Mouse (Mus musculus) limb, embryonic 10.5 days (tissue): ENCODE results near the gene Selenov. TPM values are rescaled to one million over a fixed set of nuclear protein-coding genes. Genes with fewer than 3 reads are reported as not detected.

ENCODE experiments used
- DNase-seq: peaks from one replicate; pipeline ENCODE4 v3.0.0-alpha.2; 2017; ENCODE audit warnings: low spot score
- H3K27ac ChIP-seq: fragments of 300-500 bp; sonication (generic); 2 replicates; pipeline ENCODE4 v1.5.1; 2016; ENCODE audit warnings: mild to moderate bottlenecking
- H3K27me3 ChIP-seq: fragments of 300-500 bp; sonication (generic); 2 replicates; pipeline ENCODE4 v1.6.1; 2016; ENCODE audit warnings: low read depth, mild to moderate bottlenecking; ENCODE audit not compliant: poor library complexity, severe bottlenecking
- H3K36me3 ChIP-seq: fragments of 300-500 bp; sonication (generic); 2 replicates; pipeline ENCODE4 v1.6.1; 2016; ENCODE audit warnings: mild to moderate bottlenecking, moderate library complexity
- H3K4me1 ChIP-seq: fragments of 300-500 bp; sonication (generic); 2 replicates; pipeline ENCODE4 v1.6.1; 2016
- H3K4me3 ChIP-seq: fragments of 300-500 bp; sonication (generic); 2 replicates; pipeline ENCODE4 v1.5.1; 2016; ENCODE audit warnings: mild to moderate bottlenecking, moderate library complexity
- H3K9me3 ChIP-seq: fragments of 300-500 bp; sonication (generic); replicated peaks from 2 replicates; pipeline ENCODE4 v1.6.1; 2016; ENCODE audit warnings: mild to moderate bottlenecking
- WGBS: fragments of 180-500 bp; shearing (Covaris S2); methylation state at CpG from one replicate; pipeline ENCODE4 v1.1.7; 2016; 5-methylcytosine and 5-hydroxymethylcytosine counted together
- polyA plus RNA-seq: library from polyadenylated mRNA; unstranded; fragments of >200 nt; fragmentation: Nextera tagmentation; extraction: Ambion mirVana; gene quantifications from 2 replicates; pipeline ENCODE4 v1.2.1, GENCODE M21; 2016

Selenov gene
- polyA plus RNA-seq: not detected in 2 replicates

DNA sequence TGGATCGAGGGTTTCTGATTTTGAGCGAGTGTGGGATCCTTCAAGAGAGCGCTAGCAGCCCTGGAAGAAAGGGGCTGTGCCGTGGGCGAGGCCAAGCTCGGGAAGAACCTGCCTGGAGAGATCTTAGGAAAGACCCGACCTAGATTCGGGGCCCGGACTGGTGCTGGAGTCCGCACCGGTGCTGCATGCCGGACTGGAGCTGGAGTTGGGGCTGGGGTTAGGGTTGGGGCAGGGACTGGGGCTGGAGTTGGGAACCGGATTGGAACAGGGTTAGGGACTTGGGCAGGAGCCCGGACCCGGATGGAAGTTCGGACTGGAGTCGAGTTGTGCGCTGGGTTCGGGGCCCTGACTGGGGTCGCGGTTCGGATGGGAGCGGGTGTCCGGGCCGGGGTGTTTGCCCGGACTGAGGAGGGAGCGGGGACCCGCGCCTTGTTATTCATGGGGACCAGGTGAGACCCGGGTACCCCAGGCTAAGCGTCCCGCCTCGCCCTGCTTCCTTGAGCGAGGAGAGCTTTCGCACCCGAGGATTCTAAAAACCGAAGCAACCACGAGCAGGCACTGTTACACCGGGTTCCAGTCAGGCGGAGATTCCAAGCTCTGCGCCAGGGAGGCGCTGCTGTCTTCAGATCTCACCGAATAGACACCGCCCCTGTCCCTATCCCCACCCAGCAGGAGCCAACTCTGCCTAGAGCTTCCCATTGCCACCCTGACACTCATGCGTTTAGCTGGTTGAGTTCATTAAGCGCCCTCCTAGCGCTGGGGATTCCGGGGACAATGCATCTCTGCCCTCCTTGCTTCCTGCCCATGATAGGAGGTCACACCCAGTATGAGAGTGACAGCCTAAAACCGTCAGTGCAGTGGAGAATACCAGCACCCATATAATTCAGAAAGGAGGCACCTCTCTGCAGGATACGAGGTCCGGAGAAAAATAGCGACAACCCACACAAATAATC, at the start of gene Selenov:
Gene Selenov (minus strand): TSS at position 549 of the 953 bp plus-strand sequence.
- Histone ChIP-seq H3K4me3 (peak within 1 kb of the TSS; percentile 44), H3K4me1 (peaks cover 25% of the 10 kb centered on the region), H3K36me3 (no peaks in the 10 kb centered on the region), H3K27me3 (peaks cover 94% of the 10 kb centered on the region), H3K9me3 (no peaks in the 10 kb centered on the region), H3K27ac (no peak within 1 kb of the TSS)
- under 1% methylated on average over 52 of the region's 52 CpGs for WGBS
- DNase-seq: peak; percentile 55

DNA sequence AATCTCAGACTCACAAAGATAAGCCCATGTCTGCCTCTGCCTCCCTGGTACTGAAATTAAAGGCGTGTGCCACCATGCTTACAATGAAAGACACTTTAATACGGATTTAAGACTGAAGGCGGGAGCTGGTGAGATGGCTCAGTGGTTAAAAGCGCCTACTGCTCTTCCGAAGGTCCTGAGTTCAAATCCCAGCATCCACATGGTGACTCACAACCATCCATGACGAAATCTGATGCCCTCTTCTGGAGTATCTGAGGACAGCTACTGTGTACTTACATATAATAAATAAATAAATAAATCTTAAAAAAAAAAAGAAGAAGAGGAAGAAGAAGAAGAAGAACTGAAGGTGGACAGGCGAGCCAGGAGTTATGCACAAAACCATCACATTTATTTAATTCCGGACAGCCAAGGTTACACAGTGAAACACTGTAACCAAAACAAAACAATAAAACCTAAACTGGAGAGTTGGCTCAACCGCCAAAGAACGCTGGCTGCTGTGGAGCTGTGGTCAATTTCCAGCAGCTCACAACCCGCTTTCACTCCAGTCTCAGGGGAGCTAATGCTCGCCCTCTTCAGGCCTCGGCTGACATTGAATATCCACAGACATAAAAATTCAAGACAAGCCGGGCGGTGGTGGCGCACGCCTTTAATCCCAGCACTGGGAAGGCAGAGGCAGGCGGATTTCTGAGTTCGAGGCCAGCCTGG, 48.4 kb upstream of the Selenov start:
- peak overlapping the region; percentile 93 for H3K27ac ChIP-seq
- peaks cover 22% of the 10 kb centered on the region for H3K36me3 ChIP-seq
- no peak for DNase-seq
- no peaks in the 10 kb centered on the region for H3K27me3 ChIP-seq
- H3K9me3 ChIP-seq: no peaks in the 10 kb centered on the region
- WGBS: 83% methylated on average over 19 of the region's 19 CpGs
- H3K4me1 ChIP-seq: peaks cover 35% of the 10 kb centered on the region
- H3K4me3 ChIP-seq: peak overlapping the region; percentile 73

DNA sequence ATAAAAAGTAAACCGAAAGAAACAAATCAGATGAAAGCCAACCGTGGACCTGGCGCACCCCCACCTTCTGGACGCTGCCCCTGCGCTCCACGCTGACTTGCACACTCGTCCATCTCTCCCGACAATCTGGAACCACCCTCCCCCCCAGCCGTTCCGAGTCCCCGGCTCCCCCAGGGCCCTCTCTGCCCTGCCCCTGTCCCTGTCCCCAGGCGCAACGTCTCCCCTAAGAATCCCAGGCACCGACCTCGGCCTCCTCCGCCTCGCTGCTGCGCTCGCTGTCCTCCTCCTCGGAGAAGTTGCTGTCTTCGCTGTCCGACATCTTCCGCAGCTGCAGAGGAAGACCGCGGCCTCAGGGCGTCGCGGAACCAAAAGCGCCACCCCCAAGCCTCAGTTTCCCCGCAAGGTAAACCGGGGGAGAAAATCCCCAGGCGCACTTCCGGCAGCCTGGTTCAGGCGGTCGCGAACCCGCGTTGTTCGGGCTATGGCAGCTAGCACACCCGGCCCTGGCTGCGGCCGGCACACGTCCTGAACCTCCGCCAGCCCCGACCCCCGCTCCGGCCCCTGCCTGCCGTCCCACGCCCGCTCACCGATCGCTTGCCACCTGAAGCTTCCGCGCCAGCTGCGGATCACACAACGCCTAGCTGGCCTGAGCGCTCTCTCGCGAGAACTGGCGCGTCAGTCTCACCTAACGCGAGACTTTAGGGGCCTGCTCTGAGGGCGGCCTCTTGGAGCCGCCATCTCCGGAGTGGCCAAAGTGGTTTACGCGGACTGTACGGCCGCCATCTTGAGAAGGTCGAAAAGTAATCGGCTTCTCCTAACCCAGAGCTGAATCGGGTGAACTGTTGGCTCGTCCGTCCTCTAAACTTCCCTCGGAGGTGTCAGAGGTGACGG, 47.4 kb upstream of the Selenov start, which contains the start of gene Supt5:
Gene Supt5 (minus strand): TSS at position 639 of the 891 bp plus-strand sequence.
- under 1% methylated on average over 77 of the region's 77 CpGs for WGBS
- Histone ChIP-seq H3K4me3 (peak within 1 kb of the TSS; percentile 73), H3K9me3 (no peaks in the 10 kb centered on the region), H3K36me3 (peaks cover 31% of the 10 kb centered on the region), H3K27me3 (no peaks in the 10 kb centered on the region), H3K27ac (peak within 1 kb of the TSS; percentile 93), H3K4me1 (peaks cover 35% of the 10 kb centered on the region)
- peak; percentile 95 for DNase-seq

DNA sequence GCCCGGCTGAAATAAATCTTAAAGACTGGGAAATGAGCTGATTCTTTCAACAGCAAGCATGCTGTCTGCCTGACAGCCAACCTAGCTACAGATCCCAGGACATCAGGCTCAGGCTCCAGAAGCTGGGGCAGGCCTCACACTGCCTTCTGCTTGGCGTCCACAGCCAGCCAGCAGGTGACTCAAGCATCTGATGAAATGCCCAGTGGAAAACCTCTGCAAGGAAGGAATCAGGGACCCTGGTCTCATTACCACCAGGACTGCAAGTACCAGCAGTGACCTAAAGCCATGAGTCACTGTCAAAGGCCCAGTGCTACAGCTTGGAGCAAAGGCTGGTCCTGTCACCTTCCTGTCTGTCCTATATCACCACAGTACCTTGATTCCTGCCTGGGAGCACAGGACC, 44.5 kb upstream of the Selenov start:
- Histone ChIP-seq H3K4me3 (no peak overlapping the region), H3K4me1 (peaks cover 13% of the 10 kb centered on the region), H3K9me3 (no peaks in the 10 kb centered on the region), H3K27ac (no peak overlapping the region), H3K36me3 (peaks cover 58% of the 10 kb centered on the region), H3K27me3 (no peaks in the 10 kb centered on the region)
- WGBS: 94% methylated on average over 2 of the region's 2 CpGs
- no peak for DNase-seq

DNA sequence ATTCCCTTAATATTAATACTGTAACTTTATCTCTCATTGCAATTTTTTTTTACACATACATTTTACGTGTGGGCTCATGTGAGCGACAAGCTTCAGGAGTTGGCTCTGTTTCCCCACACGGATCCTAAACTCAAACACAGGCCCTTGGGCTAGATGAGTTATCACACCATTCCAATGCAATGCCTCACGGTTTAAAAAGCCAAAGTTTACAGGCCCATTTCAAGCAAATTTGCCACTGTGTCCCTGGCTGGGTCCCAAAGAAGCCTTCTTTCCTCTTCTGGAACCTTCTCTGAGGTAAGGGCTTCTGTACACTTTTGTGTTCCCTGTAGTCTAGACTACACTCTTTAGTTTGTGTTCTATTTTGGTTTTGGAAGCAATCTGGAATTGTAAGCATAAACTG, 43.5 kb upstream of the Selenov start:
- H3K9me3 ChIP-seq: no peaks in the 10 kb centered on the region
- no peak overlapping the region for H3K27ac ChIP-seq
- no peak overlapping the region for H3K4me3 ChIP-seq
- H3K4me1 ChIP-seq: peaks cover 11% of the 10 kb centered on the region
- DNase-seq: no peak
- 90% methylated on average over 4 of the region's 4 CpGs for WGBS
- H3K36me3 ChIP-seq: peaks cover 68% of the 10 kb centered on the region
- H3K27me3 ChIP-seq: no peaks in the 10 kb centered on the region

DNA sequence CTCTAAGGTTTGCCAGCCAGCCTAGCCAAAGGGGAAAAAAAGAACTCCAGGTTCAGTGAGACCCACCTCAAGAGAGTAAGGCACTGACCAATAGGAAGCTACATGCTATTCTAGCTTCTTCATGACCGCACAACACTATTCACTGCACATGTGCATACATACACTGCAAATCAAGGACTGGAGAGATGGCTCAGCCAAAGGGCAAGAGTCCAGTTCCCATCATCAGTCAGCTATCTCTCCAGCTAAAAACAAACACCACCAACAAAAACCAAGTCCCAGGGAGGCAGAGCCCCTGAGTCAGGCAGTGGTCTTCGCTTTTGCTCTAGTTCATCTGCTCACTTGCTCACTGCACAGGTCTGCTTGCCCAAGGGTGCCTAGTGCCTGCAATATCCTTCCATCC, 37.3 kb upstream of the Selenov start:
- 96% methylated on average over 2 of the region's 2 CpGs for WGBS
- H3K4me1 ChIP-seq: no peaks in the 10 kb centered on the region
- H3K27me3 ChIP-seq: no peaks in the 10 kb centered on the region
- no peaks in the 10 kb centered on the region for H3K9me3 ChIP-seq
- H3K4me3 ChIP-seq: no peak overlapping the region
- no peak overlapping the region for H3K27ac ChIP-seq
- DNase-seq: no peak
- H3K36me3 ChIP-seq: peaks cover 99% of the 10 kb centered on the region

DNA sequence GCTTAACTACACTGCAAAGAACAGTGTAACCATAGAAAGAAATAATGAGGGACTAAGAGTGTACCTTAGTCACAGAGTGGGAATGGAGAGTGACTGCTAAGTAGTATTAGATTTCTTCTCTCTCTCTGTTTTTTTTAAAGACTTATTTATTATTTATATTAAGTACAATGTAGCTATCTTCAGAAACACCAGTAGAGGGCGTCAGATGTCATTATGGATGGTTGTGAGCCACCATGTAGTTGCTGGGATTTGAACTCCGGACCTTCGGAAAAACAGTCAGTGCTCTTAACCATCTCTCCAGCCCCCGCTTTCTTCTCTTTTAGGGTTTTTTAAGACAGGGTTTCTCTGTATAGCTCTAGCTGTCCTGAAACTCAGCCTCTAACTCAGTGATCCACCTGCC, 35.5 kb upstream of the Selenov start:
- Histone ChIP-seq H3K27me3 (no peaks in the 10 kb centered on the region), H3K9me3 (no peaks in the 10 kb centered on the region), H3K4me1 (no peaks in the 10 kb centered on the region), H3K4me3 (no peak overlapping the region), H3K27ac (no peak overlapping the region), H3K36me3 (peaks cover 100% of the 10 kb centered on the region)
- no peak for DNase-seq
- WGBS: 87% methylated on average over 4 of the region's 4 CpGs

DNA sequence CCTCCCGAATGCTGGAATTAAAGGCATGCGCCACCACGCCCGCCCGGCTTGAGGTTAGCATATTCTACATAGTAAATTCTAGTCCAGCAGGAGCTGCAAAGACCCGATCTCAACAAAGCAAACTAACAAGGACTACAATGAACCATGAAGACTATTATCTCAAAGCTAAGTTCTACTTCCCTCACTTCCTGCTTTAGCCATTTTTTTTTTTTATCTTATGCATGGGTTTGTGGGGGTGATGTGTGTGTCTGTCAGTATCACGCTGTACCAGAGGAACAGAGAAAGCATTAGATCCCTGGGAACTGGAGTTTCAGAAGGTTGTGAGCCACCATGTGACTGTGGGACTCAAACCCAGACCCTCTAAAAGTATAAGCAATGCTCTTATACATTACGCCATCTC, 34.3 kb upstream of the Selenov start:
- Histone ChIP-seq H3K4me3 (no peak overlapping the region), H3K27ac (no peak overlapping the region), H3K27me3 (no peaks in the 10 kb centered on the region), H3K4me1 (no peaks in the 10 kb centered on the region), H3K36me3 (peaks cover 100% of the 10 kb centered on the region), H3K9me3 (no peaks in the 10 kb centered on the region)
- DNase-seq: no peak
- WGBS: 97% methylated on average over 8 of the region's 8 CpGs

DNA sequence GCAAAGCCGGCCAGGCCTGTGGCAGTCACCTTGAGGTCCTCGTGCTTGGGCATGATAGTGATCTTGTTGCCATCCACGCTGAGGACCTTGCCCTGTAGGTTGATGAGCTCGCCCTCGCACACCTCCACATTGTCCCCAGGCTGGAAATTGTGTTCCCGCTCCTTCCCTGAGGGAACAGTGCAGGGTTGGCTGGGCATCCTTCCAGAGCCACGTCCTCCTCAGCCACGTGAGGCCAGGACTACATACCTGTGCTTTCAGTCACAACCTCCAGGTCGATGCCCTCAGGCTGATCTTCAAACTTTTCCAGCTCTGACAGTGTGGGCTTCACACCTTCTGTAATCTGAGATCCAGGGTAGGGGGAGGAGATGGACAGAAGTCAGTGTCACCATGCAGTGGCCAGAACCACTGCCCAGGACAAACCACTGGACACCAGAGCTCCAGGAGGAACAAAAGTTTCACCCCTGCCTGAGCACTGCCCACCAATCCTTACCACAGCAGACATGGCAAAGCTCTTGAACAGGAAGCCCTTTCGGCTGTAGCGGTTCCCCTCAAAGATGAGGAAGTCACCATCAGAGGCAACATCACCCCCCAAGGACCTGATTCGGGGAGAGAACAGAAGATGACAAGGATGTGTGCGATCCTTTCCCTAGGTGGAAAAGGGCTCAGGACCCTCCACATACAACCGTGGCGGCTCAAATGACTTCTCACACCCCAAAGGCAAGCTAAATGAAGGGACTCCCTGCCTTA, 31.2 kb upstream of the Selenov start:
- Histone ChIP-seq H3K36me3 (peaks cover 100% of the 10 kb centered on the region), H3K4me1 (no peaks in the 10 kb centered on the region), H3K9me3 (no peaks in the 10 kb centered on the region), H3K4me3 (no peak overlapping the region; the same call in 1 of the 2 replicates), H3K27me3 (no peaks in the 10 kb centered on the region), H3K27ac (no peak overlapping the region)
- no peak for DNase-seq
- WGBS: 94% methylated on average over 15 of the region's 15 CpGs

DNA sequence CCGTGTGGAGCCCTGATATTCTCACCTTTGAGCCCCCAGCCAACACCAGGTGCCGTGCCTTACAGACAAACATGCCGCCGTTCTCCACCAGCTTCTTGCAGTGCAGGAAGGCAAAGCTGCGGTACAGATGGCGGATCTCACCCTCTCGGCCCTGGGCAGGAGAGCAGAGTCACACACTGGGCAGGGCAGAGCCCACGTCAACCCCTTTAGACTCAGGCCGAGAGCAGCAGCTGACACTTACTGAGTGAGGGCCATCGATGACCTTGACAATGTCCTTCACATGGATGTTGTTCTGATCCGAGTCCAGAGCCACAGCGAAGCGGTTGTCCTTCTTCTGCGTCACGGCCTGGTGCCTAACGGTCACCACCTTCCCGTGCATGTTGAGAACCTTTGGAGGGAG, 27.7 kb upstream of the Selenov start:
- no peak for DNase-seq
- Histone ChIP-seq H3K27ac (no peak overlapping the region), H3K27me3 (no peaks in the 10 kb centered on the region), H3K36me3 (peaks cover 99% of the 10 kb centered on the region), H3K4me1 (no peaks in the 10 kb centered on the region), H3K9me3 (no peaks in the 10 kb centered on the region), H3K4me3 (no peak overlapping the region)
- 92% methylated on average over 17 of the region's 17 CpGs for WGBS

DNA sequence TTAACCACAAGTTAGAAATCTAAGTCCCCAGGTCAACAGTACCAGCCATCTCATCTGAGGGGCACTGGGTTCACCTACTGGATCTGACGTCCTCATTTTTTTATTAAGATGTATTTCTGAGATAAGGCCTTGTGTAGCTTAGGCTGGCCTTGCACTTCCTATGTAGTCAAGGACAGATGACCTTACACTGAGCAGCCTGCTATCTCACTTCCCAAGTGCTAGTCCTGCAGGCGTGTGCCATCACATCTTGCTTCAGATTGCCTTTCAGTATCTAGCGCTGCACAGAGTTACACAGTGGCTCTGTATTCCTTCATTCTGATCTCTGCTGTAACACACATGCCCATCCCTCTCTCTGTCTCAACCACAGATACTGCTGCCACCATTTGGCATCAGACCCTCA, 27.1 kb upstream of the Selenov start:
- DNase-seq: no peak
- H3K4me1 ChIP-seq: no peaks in the 10 kb centered on the region
- no peak overlapping the region for H3K4me3 ChIP-seq
- peaks cover 92% of the 10 kb centered on the region for H3K36me3 ChIP-seq
- H3K9me3 ChIP-seq: no peaks in the 10 kb centered on the region
- 89% methylated on average over 3 of the region's 3 CpGs for WGBS
- no peak overlapping the region for H3K27ac ChIP-seq
- no peaks in the 10 kb centered on the region for H3K27me3 ChIP-seq
